ENCODE assay signal across 8 mouse cellular contexts in genomic region chr1:65187074-65187430, GRCm38 (mm10). TPM values are rescaled to one million over a fixed set of nuclear protein-coding genes. Genes with fewer than 3 reads are reported as not detected.
DNase-seq lines count a peak whose midpoint lies in the region; ATAC-seq and TF ChIP-seq lines count a peak whose summit lies in the region.

No protein-coding gene starts in this region.

- ATAC-seq in hindbrain, postnatal 0 days, result no peak

- intact Hi-C loops in left cerebral cortex, adult 2 months (cut with DNase I), result no loop called here
- intact Hi-C loops in left cerebral cortex, postnatal 10 days (cut with DNase I), result no loop called here

- H3K27me3 ChIP-seq in hindbrain, postnatal 0 days (ENCODE audit: insufficient read depth, low read length), result no peaks in the 10 kb centered on the region

- peak overlapping the region; percentile 64 for H3K9ac ChIP-seq in hindbrain, postnatal 0 days (replicated peaks; ENCODE audit: low read length)

- H3K27ac ChIP-seq in left cerebral cortex, adult 2 months, result peak overlapping the region; percentile 82
- peak overlapping the region; percentile 83 for H3K27ac ChIP-seq in hindbrain, postnatal 0 days

- H3K4me3 ChIP-seq in left cerebral cortex, adult 2 months, result peak overlapping the region; percentile 59
- H3K4me3 ChIP-seq in hindbrain, postnatal 0 days (ENCODE audit: low read length), result peak overlapping the region; percentile 93

- H3K4me2 ChIP-seq in hindbrain, postnatal 0 days (ENCODE audit: low read depth, low read length), result peak overlapping the region; percentile 94

- no peak for DNase-seq in left cerebral cortex, adult 2 months (ENCODE audit: extremely low spot score in 1 of 2, low spot score in 2 of 2)
- DNase-seq in left cerebral cortex, postnatal 10 days (ENCODE audit: extremely low spot score in 1 of 2, low spot score in 2 of 2), result no peak
- peak; percentile 15 for DNase-seq in c-Kit-negative CD71-positive TER-119-positive erythroid progenitor cells, embryonic 14.5 days (ENCODE audit: low read depth, low spot score)
- DNase-seq in hindbrain, postnatal 0 days (ENCODE audit: low spot score), result no peak
- peak; percentile 39 for DNase-seq in naive thymus-derived CD4-positive, alpha-beta T cell, adult 2 months (ENCODE audit: low read depth)
- DNase-seq in layer of hippocampus, adult 9-10 months (ENCODE audit: low spot score), result no peak
- DNase-seq in frontal cortex, postnatal 25 days (ENCODE audit: low spot score in 2 of 2), result no peak
- DNase-seq in adrenal gland, postnatal 14 days, result no peak

- no peak for TF ChIP-seq CTCF in left cerebral cortex, adult 2 months (IDR thresholded peaks at IDR 0.05)
- no peak for TF ChIP-seq CTCF in hindbrain, postnatal 0 days (IDR thresholded peaks at IDR 0.05; ENCODE audit: low read depth)

- no peaks in the 10 kb centered on the region for H3K9me3 ChIP-seq in hindbrain, postnatal 0 days (ENCODE audit: low read length)

- H3K36me3 ChIP-seq in hindbrain, postnatal 0 days (ENCODE audit: insufficient read depth, low read length), result peaks cover under 1% of the 10 kb centered on the region; the same call in 1 of the 2 replicates

- WGBS in hindbrain, postnatal 0 days, result 0% methylated on average over 6 of the region's 6 CpGs

- H3K4me1 ChIP-seq in hindbrain, postnatal 0 days (ENCODE audit: insufficient read depth, low read length), result no peaks in the 10 kb centered on the region; the same call in 1 of the 2 replicates

RNA-seq across cellular contexts. Expression of gene Pikfyve, which starts 0.6 kb away (rescaled TPM):
- 10 to 100 TPM; 48.3 to 51.7 TPM for total RNA-seq in left cerebral cortex, adult 2 months (2021)
- total RNA-seq in left cerebral cortex, postnatal 10 days (2021), result 10 to 100 TPM; 39.9 to 42.3 TPM
- 23.4 and 28.2 TPM in 2 replicates for total RNA-seq in hindbrain, postnatal 0 days (2014; rRNA removed)
- 8.7 and 10.0 TPM in 2 replicates for polyA plus RNA-seq in hindbrain, postnatal 0 days (2015; fragmentation: Nextera tagmentation; extraction: Ambion mirVana)
- total RNA-seq in adrenal gland, postnatal 14 days (2021), result 27.9 TPM in 2 replicates

RNA-seq across cellular contexts. Expression of gene Idh1, which starts 0.8 kb away (rescaled TPM):
- total RNA-seq in left cerebral cortex, adult 2 months (2021), result 10 to 100 TPM; 34.4 to 40.7 TPM
- 100 to 1,000 TPM; 119 to 143 TPM for total RNA-seq in left cerebral cortex, postnatal 10 days (2021)
- 201 and 210 TPM in 2 replicates for total RNA-seq in hindbrain, postnatal 0 days (2014; rRNA removed)
- 338 and 346 TPM in 2 replicates for polyA plus RNA-seq in hindbrain, postnatal 0 days (2015; fragmentation: Nextera tagmentation; extraction: Ambion mirVana)
- total RNA-seq in adrenal gland, postnatal 14 days (2021), result 345 and 387 TPM in 2 replicates

Comparison
In these comparisons a context has a peak if more than half of its experiments do, and no peak if none do; other contexts are left out.
1. DNase-seq: peak in c-Kit-negative CD71-positive TER-119-positive erythroid progenitor cells, embryonic 14.5 days (single experiment) and naive thymus-derived CD4-positive, alpha-beta T cell, adult 2 months (single experiment); none in left cerebral cortex, adult 2 months (0 of 2), left cerebral cortex, postnatal 10 days (0 of 2), hindbrain, postnatal 0 days (single experiment), layer of hippocampus, adult 9-10 months (single experiment), frontal cortex, postnatal 25 days (0 of 2) and adrenal gland, postnatal 14 days (single experiment).